Mouse (Mus musculus) liver, adult 2 months (tissue): ENCODE data around the gene Rap1gap2.

Experiments
- CTCF ChIP-seq: fragments of 200-500 bp; IDR thresholded peaks from 2 replicates; pipeline ENCODE4 v1.5.1; 2011; ENCODE audit warnings: low read depth, low read length, control low read depth
- POLR2A ChIP-seq: fragments of 200-500 bp; IDR thresholded peaks from 2 replicates; pipeline ENCODE4 v1.6.1; 2011; ENCODE audit warnings: low read length, control low read depth; ENCODE audit not compliant: insufficient read depth; ENCODE audit errors: extremely low read depth

DNA sequence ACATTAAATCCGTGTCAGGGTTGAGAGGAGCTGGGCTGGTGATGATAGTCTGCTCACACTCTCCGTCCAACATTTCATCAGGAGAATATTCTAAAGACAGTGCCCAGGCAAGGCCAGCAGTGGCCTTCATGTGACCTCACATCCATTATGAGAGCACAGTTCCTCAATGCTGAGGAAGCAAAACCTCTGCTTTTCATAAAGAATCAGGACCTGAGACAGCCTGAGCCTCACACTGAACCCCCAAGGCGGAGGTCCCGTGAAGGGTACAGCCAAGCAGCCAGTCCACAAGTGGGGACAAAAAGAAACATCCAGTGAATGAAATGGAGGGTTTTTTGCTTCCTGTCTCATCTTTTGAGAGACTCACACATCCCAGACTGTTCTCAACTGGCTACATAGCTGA is 78.3 kb downstream of the Rap1gap2 start:
- TF ChIP-seq CTCF (no peak), POLR2A (no peak)
